Mouse (Mus musculus): ENCODE data around the gene Lin7a.

- no peak for TF ChIP-seq POLR2A (IDR thresholded peaks at IDR 0.05; ENCODE audit: insufficient read depth, low read depth, low read length)
- TF ChIP-seq CTCF (IDR thresholded peaks at IDR 0.05; ENCODE audit: insufficient read depth, low read depth, low read length) = no peak
Measured at GRCm38 (mm10) chr10:107249056-107249455, 22.4 kb upstream of the Lin7a start.

Measured in olfactory bulb, adult 2 months (tissue).